Mouse (Mus musculus): ENCODE results near the gene Adcy6. TPM values are rescaled to one million over a fixed set of nuclear protein-coding genes. Genes with fewer than 3 reads are reported as not detected.

Adcy6 gene
- polyA plus RNA-seq, 1 experiment, result 49.8 TPM

DNA sequence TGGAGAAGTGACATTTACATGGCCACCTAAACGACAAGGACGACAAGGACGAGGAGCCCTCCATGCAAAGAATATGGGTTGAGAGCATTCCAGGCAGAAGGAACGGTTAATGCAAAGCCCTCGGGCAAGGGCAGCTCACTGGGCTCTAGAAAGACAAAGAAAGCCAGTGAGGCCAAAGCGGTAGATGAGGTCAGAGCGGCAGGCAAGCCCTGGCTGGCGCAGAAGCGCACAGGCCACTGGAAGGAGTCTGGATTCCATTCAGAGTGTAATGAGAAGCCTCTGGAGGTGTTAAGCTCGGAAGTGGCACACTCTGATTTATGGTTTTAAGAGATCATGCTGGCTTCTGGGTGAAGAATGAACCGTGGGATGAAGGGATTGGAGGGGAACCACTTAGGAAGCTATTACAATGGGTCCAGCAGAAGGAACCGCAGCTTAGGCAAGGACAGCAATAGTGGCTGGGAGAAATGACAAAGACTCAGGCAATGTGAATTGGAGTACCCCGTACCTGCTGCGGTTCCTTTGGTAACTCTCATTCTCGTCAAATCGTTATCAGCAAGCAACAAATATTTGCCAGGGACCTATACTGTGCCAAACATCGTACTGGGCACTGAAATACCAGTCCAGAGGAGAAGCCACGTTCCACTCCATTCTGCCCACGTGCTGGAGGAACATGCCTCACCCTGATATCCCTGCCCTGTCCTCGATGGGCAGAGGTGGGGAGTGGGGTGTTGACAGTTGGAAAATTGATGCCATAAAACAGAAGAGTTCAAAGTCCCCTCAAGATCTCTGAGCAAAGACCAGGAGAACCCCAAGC lies 6.7 kb upstream of the Adcy6 start:
- no peaks in the 10 kb centered on the region for H3K4me1 ChIP-seq (ENCODE audit: control insufficient read depth, insufficient read depth, low read length)
- no peak overlapping the region for H3K27ac ChIP-seq (ENCODE audit: insufficient read depth, low read length)
- TF ChIP-seq POLR2A (IDR thresholded peaks at IDR 0.05; ENCODE audit: low read depth, low read length), result no peak
- no peak for TF ChIP-seq CTCF (IDR thresholded peaks at IDR 0.05; ENCODE audit: borderline replicate concordance, insufficient read depth, low read length)
- no peak overlapping the region for H3K4me3 ChIP-seq (ENCODE audit: insufficient read depth, low read length)

DNA sequence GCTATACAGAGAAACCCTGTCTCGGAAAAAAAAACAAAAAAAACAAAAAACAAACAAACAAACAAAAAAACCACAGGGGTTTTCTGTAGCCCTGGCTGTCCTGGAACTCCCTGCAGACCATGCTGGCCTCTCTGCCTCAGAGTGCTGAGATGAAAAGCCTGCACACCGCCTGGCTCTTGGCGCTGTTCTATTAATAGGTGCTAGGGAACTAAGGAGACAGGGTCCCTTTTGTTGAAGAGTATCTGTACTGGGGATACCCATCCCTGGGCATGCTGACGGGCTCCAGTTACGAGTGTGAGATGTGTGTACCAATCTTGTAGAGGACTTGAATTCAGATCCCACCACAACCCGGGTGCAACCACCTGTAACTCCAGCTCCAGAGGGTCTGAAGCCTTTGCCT lies 5.9 kb upstream of the Adcy6 start:
- no peak for TF ChIP-seq POLR2A (IDR thresholded peaks at IDR 0.05; ENCODE audit: low read depth, low read length)
- no peak for TF ChIP-seq CTCF (IDR thresholded peaks at IDR 0.05; ENCODE audit: borderline replicate concordance, insufficient read depth, low read length)
- no peak overlapping the region for H3K27ac ChIP-seq (ENCODE audit: insufficient read depth, low read length)
- H3K4me3 ChIP-seq (ENCODE audit: insufficient read depth, low read length), result no peak overlapping the region
- H3K4me1 ChIP-seq (ENCODE audit: control insufficient read depth, insufficient read depth, low read length), result no peaks in the 10 kb centered on the region

DNA sequence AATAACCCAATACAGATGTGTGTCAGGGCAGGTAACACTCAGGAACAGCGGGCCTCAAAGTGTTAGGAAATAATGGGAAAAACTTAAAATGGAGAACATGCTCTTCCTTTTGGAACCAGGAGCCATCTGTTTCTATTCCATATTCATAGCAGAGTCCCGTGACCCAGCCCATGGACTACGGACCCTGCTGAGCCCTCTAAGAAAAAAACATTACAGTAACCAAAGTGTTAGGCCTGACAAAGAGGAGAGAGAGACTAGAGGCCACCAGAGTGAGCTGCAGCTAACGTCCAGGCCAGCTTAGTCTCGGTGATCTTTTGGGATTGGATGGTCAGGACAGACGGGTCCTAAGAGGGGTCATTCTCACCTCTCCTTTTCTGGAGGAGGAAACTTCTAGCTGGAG lies 5.1 kb upstream of the Adcy6 start:
- Histone ChIP-seq H3K27ac (ENCODE audit: insufficient read depth, low read length) (no peak overlapping the region), H3K4me3 (ENCODE audit: insufficient read depth, low read length) (no peak overlapping the region), H3K4me1 (ENCODE audit: control insufficient read depth, insufficient read depth, low read length) (no peaks in the 10 kb centered on the region)
- no peak for TF ChIP-seq POLR2A (IDR thresholded peaks at IDR 0.05; ENCODE audit: low read depth, low read length)
- no peak for TF ChIP-seq CTCF (IDR thresholded peaks at IDR 0.05; ENCODE audit: borderline replicate concordance, insufficient read depth, low read length)

DNA sequence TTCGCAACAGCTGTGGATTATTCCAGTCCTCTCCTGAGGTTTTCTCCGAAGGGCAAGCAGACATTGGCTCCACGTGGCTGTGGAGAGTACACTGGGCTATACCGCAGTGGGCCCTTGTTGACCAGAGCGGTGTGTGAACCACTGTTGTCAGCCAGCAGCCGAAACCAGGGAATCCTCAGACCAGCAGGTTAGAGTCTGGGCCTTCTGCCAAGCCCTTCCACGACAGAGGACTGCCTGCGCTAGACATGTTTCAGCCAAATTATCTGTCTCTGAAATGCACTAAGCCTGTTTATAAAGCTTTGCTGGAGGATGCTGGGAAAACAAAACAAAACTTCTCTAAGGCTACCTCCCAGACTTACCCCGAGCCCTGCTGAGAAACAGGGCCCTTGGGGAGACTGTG lies 4.7 kb upstream of the Adcy6 start:
- TF ChIP-seq POLR2A (IDR thresholded peaks at IDR 0.05; ENCODE audit: low read depth, low read length), result no peak
- no peak for TF ChIP-seq CTCF (IDR thresholded peaks at IDR 0.05; ENCODE audit: borderline replicate concordance, insufficient read depth, low read length)
- H3K27ac ChIP-seq (ENCODE audit: insufficient read depth, low read length), result no peak overlapping the region
- H3K4me3 ChIP-seq (ENCODE audit: insufficient read depth, low read length), result no peak overlapping the region

DNA sequence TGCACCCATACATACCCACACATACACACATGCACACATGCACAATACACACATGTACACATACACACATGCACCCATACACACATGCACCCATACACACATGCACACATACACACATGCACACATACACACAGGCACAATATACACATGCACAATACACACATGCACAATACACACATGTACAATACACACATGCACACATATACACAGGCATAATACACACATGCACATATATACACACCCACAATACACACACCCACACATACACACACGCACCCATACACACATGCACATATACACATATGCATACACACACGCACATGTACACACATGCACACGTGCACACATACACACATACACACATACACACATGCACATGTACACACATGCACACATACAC lies 2.4 kb upstream of the Adcy6 start:
- no peak overlapping the region for H3K27ac ChIP-seq (ENCODE audit: insufficient read depth, low read length)
- TF ChIP-seq CTCF (IDR thresholded peaks at IDR 0.05; ENCODE audit: borderline replicate concordance, insufficient read depth, low read length) (no peak), POLR2A (IDR thresholded peaks at IDR 0.05; ENCODE audit: low read depth, low read length) (no peak)
- H3K4me3 ChIP-seq (ENCODE audit: insufficient read depth, low read length), result no peak overlapping the region
- no peaks in the 10 kb centered on the region for H3K4me1 ChIP-seq (ENCODE audit: control insufficient read depth, insufficient read depth, low read length)

More for the DNA sequence above, 4.7 kb upstream of the Adcy6 start:
- H3K4me1 ChIP-seq (ENCODE audit: control insufficient read depth, insufficient read depth, low read length), result no peaks in the 10 kb centered on the region

DNA sequence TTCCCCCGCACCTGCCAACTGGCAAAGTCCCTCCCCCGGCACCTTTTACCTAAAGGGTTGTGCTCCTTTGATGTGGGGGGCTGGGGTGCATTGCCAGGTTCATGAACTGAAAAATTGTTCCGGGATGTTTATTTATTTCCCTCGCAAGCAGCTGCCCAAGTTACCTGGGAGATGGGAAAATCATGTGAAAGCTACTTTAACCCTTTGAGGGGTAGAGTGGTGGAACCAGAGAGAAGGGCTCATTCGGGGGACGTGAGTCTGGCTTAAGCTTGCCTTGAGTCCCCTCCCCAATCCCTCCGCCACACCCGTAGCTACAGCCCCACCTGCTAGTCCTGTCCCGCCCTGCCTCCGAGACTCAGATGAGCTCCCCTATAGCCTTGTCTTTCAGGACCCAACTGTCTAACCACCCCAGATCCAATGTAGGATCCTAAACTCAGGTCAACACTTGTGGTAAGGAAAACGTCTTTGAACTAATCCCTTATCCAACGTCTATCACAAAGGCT lies 306 bp upstream of the Adcy6 start:
- no peaks in the 10 kb centered on the region for H3K4me1 ChIP-seq (ENCODE audit: control insufficient read depth, insufficient read depth, low read length)
- peak overlapping the region; percentile 80 for H3K4me3 ChIP-seq (ENCODE audit: insufficient read depth, low read length)
- no peak for TF ChIP-seq CTCF (IDR thresholded peaks at IDR 0.05; ENCODE audit: borderline replicate concordance, insufficient read depth, low read length)
- no peak for TF ChIP-seq POLR2A (IDR thresholded peaks at IDR 0.05; ENCODE audit: low read depth, low read length)
- H3K27ac ChIP-seq (ENCODE audit: insufficient read depth, low read length), result no peak overlapping the region

DNA sequence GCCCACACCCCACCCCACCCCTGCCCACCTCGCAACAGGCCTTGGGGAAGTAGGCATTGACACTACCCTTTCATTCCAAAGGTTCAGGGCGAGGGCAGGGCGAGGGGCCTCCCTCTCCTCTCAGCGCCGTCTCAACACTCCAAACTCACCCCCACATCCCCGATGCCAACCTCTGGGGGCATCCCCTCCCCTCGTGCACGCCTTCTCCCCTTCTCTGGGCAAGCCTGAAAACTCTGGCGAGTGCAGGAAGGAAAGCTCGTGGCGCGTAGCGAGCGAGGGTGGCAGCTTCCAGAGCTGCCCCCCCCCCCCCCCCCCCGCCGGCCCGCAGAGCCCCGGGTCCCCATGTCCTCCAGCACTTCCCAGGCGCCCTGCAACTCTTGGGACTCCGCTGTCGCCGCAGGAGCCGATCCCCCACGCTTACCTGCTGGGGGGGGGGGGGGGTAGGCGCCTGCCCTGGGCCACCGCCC lies 1.1 kb downstream of the Adcy6 start:
- Histone ChIP-seq H3K4me1 (ENCODE audit: control insufficient read depth, insufficient read depth, low read length) (no peaks in the 10 kb centered on the region), H3K4me3 (ENCODE audit: insufficient read depth, low read length) (peak overlapping the region; percentile 95), H3K27ac (ENCODE audit: insufficient read depth, low read length) (peak overlapping the region; percentile 23; the same call in 1 of the 2 replicates)
- 0 out of 2 replicates have a peak, but pooled peaks have one; percentile 10 for TF ChIP-seq POLR2A (IDR thresholded peaks at IDR 0.05; ENCODE audit: low read depth, low read length)
- TF ChIP-seq CTCF (IDR thresholded peaks at IDR 0.05; ENCODE audit: borderline replicate concordance, insufficient read depth, low read length), result no peak

DNA sequence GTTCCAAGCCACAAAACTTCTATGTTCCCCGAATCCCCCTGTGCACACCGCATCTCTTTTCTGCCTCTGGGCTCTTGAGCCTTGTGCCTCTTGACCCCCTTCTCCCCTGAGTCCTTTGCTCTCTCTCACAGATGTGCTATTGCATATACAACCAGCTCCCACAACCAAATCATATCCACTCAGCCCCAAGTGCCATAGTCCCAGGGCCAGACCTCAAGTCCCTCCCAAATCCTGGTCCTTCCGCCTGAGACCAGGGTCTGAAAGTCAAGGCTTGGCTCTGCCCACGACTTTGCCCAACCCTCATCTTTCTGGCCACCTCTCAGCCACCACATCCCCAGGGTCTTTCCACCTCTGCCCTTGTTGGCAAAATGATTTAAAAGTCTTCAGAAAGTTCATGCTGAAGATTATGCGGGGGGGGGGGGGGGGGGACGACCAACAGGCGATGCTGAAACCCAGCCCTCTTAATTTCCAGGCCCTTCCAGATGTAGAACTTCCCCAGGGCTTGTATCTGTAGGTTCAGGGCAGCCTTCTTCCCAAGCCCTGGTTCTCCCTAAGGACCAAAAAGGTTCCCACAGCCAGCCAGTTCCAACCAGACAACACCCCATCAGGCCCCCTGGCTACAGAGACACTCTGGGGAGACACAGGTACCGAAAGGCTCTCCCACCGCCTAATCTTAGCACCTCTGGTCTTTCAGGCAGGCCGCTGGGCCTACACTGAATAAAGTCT lies 1.7 kb downstream of the Adcy6 start:
- TF ChIP-seq CTCF (IDR thresholded peaks at IDR 0.05; ENCODE audit: borderline replicate concordance, insufficient read depth, low read length), result no peak
- TF ChIP-seq POLR2A (IDR thresholded peaks at IDR 0.05; ENCODE audit: low read depth, low read length), result 0 out of 2 replicates have a peak, but pooled peaks have one; percentile 12
- peak overlapping the region; percentile 95 for H3K4me3 ChIP-seq (ENCODE audit: insufficient read depth, low read length)
- peaks cover 6% of the 10 kb centered on the region for H3K4me1 ChIP-seq (ENCODE audit: control insufficient read depth, insufficient read depth, low read length)
- peak overlapping the region; percentile 23; the same call in 1 of the 2 replicates for H3K27ac ChIP-seq (ENCODE audit: insufficient read depth, low read length)

DNA sequence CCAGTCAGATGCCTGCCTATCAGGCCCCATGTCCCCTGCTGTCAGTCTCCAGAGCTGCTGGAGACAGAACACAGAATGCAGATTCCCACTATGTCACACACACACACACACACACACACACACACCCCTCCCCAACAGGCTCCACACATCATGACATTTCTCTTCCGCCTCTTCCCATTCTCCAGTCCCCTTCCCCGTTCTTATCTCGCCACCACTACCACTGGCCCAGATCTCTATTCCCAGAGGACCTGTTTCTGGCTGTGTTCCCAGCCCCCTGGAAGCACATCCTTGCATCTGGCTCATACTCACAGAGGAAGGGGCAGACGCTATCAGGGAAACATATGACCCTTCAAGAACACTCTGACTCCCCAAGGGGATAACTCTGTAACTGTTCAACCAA lies 2.3 kb downstream of the Adcy6 start:
- H3K4me1 ChIP-seq (ENCODE audit: control insufficient read depth, insufficient read depth, low read length), result peaks cover 6% of the 10 kb centered on the region
- H3K27ac ChIP-seq (ENCODE audit: insufficient read depth, low read length), result no peak overlapping the region
- H3K4me3 ChIP-seq (ENCODE audit: insufficient read depth, low read length), result peak overlapping the region; percentile 95
- TF ChIP-seq CTCF (IDR thresholded peaks at IDR 0.05; ENCODE audit: borderline replicate concordance, insufficient read depth, low read length), result no peak
- no peak for TF ChIP-seq POLR2A (IDR thresholded peaks at IDR 0.05; ENCODE audit: low read depth, low read length)
